Mouse (Mus musculus): ENCODE results near the gene Rassf3. TPM values are rescaled to one million over a fixed set of nuclear protein-coding genes. Genes with fewer than 3 reads are reported as not detected.
A peak's percentile ranks its signal among the peaks of the same experiment; 100 is the strongest.

Gene Rassf3
- 19.2 and 21.7 TPM in 2 replicates for total RNA-seq (2017)

DNA sequence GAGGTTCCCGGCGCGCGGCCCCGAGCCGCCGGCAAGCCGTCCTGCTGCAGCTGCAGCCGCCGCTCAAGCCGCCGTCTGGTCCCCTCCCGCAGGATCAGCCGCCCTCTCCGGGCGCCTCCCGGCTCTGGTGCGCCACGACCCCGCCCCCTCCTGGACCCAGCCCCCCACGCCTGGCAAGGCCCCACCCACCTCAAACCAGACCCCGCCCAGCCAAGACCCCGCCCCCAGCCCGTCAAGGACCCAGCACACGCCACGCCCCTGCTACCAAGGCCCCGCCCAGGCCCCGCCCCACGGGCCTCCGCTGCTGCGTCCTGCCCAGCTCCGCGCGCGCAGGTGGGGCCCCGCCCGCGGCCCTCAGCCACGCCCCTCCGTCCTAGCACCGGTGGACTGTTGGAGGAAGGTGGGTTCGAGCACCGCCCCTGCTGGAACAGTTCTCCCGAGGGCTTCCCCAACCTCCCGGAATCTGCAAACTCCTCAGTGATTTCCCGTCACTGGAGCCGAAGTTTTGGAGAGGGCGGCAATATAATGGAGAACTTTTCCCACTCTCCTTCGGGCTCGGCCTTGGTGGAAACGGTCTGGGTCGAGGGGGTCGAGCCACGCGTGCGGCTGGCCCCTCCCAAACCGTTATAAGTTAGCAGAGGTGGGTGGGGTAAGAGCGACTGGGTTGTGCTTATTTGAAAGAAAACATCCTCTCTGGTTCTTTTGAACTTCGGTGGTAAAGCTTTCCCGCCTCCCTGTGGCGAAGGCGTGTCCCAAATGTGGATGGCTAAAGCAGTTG, at the start of gene Rassf3:
TSS of gene Rassf3 (minus strand) at position 158 of the 778 bp plus-strand sequence.
- peak; percentile 68 to 75 for ATAC-seq (replicated peaks in 1 of 2; ENCODE audit: insufficient read depth in 1 of 2, low FRiP score in 2 of 2, low TSS enrichment in 1 of 2, low read depth in 1 of 2, poor library complexity in 2 of 2, severe bottlenecking in 2 of 2)

DNA sequence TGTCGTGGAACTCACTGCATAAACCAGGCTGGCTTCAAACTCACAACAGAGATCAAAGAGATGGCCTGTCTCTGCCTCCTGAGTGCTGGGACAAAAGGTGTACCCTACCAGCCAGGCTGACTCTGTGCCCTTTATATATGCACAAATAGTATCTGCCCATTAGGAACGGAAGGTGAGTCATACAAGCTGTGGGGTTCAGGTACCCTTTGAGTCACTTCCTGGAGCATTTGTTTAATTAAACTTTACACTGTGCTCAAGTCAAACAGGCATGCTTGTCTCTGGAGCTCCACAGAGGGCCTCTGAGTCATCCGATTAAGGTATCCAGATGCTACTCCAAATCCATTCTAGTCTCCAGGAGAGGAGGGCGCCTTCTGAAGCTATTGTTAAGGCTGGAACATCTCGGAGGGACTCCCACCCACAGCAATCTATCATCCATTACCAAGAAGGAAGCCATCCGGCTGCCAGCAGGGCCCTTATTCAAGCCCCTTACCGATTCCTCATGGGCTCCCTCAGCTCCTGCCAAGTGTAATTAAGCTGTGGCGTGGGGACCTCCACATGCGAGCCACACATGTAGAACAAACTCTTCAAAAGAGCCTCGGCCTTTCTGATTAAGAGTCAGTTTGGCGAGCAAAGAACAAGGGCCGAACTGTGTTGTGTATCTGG, 44.9 kb upstream of the Rassf3 start:
- no peak for ATAC-seq (replicated peaks in 1 of 2; ENCODE audit: insufficient read depth in 1 of 2, low FRiP score in 2 of 2, low TSS enrichment in 1 of 2, low read depth in 1 of 2, poor library complexity in 2 of 2, severe bottlenecking in 2 of 2)

- no peak for ATAC-seq (replicated peaks in 1 of 2; ENCODE audit: insufficient read depth in 1 of 2, low FRiP score in 2 of 2, low TSS enrichment in 1 of 2, low read depth in 1 of 2, poor library complexity in 2 of 2, severe bottlenecking in 2 of 2)
These were observed 43.6 kb upstream of the Rassf3 start for GRCm38 (mm10) chr10:121519710-121520109.

- peak; percentile 84 to 90 for ATAC-seq (replicated peaks in 1 of 2; ENCODE audit: insufficient read depth in 1 of 2, low FRiP score in 2 of 2, low TSS enrichment in 1 of 2, low read depth in 1 of 2, poor library complexity in 2 of 2, severe bottlenecking in 2 of 2)
These were observed 40.0 kb upstream of the Rassf3 start for GRCm38 (mm10) chr10:121516008-121516600.

GRCm38 (mm10) chr10:121509751-121510643, 33.9 kb upstream of the Rassf3 start:
- ATAC-seq (replicated peaks in 1 of 2; ENCODE audit: insufficient read depth in 1 of 2, low FRiP score in 2 of 2, low TSS enrichment in 1 of 2, low read depth in 1 of 2, poor library complexity in 2 of 2, severe bottlenecking in 2 of 2), result no peak

- no peak for ATAC-seq (replicated peaks in 1 of 2; ENCODE audit: insufficient read depth in 1 of 2, low FRiP score in 2 of 2, low TSS enrichment in 1 of 2, low read depth in 1 of 2, poor library complexity in 2 of 2, severe bottlenecking in 2 of 2)
These were observed 31.8 kb upstream of the Rassf3 start for GRCm38 (mm10) chr10:121507755-121508544.

GRCm38 (mm10) chr10:121506731-121507583, 30.8 kb upstream of the Rassf3 start:
- ATAC-seq (replicated peaks in 1 of 2; ENCODE audit: insufficient read depth in 1 of 2, low FRiP score in 2 of 2, low TSS enrichment in 1 of 2, low read depth in 1 of 2, poor library complexity in 2 of 2, severe bottlenecking in 2 of 2), result peak; percentile 87 to 89

GRCm38 (mm10) chr10:121505929-121506328, 29.8 kb upstream of the Rassf3 start:
- ATAC-seq (replicated peaks in 1 of 2; ENCODE audit: insufficient read depth in 1 of 2, low FRiP score in 2 of 2, low TSS enrichment in 1 of 2, low read depth in 1 of 2, poor library complexity in 2 of 2, severe bottlenecking in 2 of 2), result no peak

DNA sequence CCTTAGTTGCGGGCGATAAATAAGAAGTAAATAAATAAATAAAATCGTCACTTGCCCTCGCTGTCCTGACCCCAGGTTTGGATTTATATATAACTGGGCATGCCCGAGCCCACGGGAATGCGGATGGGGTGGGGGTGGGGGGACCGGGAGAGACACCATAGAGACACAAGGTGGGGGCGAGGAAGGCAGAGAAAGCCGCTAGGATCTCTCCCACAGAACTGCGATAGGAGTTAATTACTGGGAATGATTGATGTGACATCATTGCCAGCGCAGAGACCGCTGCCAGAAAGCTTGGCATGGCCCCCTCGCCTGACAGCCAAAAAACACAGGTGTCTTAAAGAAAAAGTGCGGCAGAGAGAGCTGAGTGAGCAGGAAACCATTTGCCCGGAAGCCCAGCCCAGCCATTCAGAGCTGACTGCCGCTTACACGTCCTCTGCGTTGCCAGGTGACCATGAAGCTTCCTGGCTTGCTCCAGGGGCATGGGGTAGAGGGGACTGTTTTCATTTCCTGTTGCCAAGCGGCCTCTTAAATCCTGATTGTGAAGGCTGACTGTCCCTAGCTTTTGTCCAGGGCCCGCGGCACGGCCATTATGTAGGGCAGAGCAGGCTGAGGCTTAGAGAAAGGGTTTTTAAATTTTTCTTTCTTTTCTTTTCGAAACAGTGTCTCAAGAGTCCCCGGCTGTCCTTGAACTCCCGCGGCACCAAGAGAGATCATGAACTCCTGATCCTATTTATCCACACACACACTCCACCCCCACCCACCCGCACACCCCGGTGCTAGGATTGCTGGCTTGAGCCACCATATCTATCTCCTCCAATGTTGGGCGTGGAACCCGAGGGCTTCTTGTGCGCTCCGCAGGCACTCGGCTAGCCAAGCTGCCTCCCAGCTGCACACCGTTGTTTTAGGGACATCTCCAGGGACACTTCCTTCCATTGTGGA, 29.1 kb upstream of the Rassf3 start:
- ATAC-seq (replicated peaks in 1 of 2; ENCODE audit: insufficient read depth in 1 of 2, low FRiP score in 2 of 2, low TSS enrichment in 1 of 2, low read depth in 1 of 2, poor library complexity in 2 of 2, severe bottlenecking in 2 of 2), result peak; percentile 68 to 69

DNA sequence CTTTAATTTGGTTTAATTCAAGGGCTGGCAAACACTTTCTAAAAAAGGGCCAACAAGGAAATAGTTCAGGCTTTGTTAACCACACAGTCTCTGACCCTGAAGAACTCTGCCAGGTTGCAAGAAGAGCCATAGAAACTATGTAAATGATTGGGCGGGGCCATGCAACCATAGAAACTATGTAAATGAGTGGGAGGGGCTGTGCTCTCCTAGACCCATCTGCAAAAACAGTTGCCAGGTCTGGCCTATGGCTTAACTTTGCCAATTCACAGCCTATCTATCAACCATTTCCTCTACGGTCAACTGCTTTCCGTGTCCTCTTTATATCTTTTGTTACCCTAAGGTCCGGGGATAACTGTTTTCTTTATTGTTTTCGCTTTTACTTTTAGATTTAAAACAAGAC, 25.0 kb upstream of the Rassf3 start:
- peak; percentile 7 to 58; a peak in 2 of 4 replicates for ATAC-seq (replicated peaks in 1 of 2; ENCODE audit: insufficient read depth in 1 of 2, low FRiP score in 2 of 2, low TSS enrichment in 1 of 2, low read depth in 1 of 2, poor library complexity in 2 of 2, severe bottlenecking in 2 of 2)

DNA sequence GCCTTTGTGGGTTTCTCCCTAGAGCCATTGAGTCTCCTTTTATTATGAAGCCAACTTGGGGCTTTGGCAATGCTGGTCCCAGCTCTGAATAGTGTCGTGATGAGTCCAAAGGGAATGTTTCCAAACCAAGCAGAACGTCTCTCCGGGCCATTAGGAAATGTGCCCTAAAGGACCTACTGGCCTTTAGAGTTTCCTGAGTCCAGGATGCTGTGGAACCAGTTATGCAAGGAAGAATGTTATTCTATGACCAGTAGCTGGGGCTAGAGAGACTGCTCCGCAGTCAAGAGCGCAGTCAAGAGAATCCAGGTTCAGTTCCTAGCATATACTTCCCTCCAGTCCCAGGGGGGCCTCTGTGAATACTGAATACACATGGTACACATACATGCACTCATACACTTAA, 23.9 kb upstream of the Rassf3 start:
- no peak for ATAC-seq (replicated peaks in 1 of 2; ENCODE audit: insufficient read depth in 1 of 2, low FRiP score in 2 of 2, low TSS enrichment in 1 of 2, low read depth in 1 of 2, poor library complexity in 2 of 2, severe bottlenecking in 2 of 2)

DNA sequence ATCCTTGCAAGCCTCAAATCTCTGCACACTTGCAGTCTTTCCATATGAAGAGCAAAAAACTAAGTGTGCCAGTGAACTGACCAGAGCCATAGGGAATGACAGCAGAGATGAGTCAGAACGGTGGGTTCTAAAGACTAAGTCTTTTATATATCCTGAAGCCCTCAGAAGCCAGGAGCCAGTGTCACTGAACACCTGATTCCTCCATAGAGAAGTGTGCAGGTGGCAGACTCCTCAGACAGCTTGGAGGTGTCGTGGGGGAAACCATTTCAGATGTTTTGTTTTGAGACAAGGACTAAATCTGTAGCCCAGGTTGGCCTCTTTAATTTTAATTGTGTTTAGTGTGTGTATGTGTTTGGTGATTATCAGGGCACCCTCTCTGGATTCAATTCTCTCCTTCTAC, 22.9 kb upstream of the Rassf3 start:
- no peak for ATAC-seq (replicated peaks in 1 of 2; ENCODE audit: insufficient read depth in 1 of 2, low FRiP score in 2 of 2, low TSS enrichment in 1 of 2, low read depth in 1 of 2, poor library complexity in 2 of 2, severe bottlenecking in 2 of 2)

DNA sequence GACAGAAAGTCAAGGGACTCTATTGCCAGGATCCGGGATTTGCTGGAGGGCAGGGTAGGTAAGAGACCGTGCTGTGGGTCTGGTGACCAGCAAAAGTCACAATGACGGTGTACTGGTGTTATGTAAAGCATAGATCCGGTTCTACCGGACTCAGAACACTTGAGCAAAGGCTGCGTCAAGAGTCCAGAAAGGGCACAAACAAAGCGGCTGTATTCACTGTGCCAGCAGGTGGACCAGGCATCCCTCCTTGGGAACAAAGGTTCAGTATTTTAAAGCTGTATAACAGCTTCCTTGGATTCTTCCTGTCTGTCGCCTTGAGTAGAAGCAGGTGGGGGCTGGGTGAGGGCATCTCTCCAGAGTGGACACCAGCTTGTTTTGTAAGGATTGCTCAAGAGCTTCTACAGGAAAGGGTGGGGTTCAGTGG, 22.3 kb upstream of the Rassf3 start:
- ATAC-seq (replicated peaks in 1 of 2; ENCODE audit: insufficient read depth in 1 of 2, low FRiP score in 2 of 2, low TSS enrichment in 1 of 2, low read depth in 1 of 2, poor library complexity in 2 of 2, severe bottlenecking in 2 of 2), result peak in 1 of 2 experiments; percentile 12; a peak in 2 of 4 replicates

DNA sequence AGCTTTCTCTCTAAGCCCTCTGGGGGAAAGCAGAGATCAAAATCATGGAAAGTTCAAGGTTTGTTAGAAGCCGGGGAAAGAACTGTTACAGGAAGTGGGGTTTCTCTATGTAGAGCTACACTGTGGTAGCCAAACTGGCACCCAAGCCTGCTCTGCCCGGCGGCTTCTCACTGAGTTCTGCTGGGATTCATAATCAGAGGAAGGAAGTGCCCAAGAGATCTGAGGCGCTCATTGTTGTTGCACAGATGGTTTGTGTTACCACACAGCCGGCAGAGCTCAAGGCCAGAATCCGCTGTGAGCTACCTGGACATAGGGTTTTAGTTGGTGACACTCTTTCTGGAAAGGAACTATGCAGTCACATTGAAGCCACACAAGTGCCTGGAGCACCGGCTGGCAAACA, 21.8 kb upstream of the Rassf3 start:
- ATAC-seq (replicated peaks in 1 of 2; ENCODE audit: insufficient read depth in 1 of 2, low FRiP score in 2 of 2, low TSS enrichment in 1 of 2, low read depth in 1 of 2, poor library complexity in 2 of 2, severe bottlenecking in 2 of 2), result peak; percentile 50 to 57

DNA sequence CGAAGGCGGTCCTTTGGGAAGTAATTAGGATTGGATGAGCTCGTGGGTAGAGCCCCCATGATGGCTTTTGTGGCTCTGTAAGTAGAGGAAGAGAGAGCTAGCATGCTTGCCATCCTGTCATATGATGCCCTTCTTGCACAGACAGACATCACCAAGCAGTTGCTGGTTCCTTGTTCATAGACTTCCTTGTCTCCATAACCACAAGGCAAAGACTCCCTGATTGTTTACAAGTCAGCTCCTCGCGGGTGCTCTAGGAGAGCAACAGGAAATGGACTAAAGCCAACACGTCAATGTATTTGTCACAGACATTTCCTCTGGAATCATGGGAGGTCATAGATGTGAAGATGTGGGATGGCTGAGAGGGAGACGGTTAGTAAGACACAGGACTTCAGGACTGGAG, 20.5 kb upstream of the Rassf3 start:
- ATAC-seq (replicated peaks in 1 of 2; ENCODE audit: insufficient read depth in 1 of 2, low FRiP score in 2 of 2, low TSS enrichment in 1 of 2, low read depth in 1 of 2, poor library complexity in 2 of 2, severe bottlenecking in 2 of 2), result peak; percentile 27 to 48; a peak in 3 of 4 replicates

Data from hematopoietic stem cell, adult 5-6 weeks (primary cell).